Mouse (Mus musculus): Measurements from ENCODE around the gene Znrd1.

DNA sequence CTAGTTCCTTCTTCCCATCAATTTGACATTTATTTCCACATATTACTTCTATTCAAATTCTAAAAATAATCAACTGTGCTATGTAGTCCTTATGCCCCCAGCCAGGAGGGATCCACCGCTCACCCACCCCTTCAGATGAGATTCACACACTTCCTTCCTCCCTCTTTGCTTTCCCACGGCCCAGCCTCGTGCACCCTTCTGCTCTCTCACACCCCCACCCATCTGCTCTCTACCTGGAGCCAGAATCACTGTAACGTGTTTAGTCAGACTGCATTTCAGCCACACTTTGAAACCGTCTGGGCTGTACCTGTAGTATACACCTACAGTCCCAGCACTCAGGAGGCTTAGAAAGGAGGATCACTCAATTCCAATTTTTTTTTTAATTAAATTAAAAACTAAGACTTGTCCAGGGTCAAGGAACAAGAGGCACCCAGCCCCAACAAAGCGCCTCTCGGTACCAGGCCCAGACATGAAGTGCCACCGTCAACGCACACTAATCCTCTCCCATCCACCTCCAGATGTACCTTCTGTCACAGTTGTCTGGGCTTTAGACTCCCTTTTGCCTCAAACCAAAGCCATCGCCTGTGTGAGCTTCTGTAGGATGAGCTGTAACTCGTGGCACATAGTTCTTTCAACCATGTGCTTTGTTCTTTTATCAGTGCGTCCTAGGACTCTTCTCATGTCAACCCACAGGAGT is 29.0 kb downstream of the Znrd1 start:
- TF ChIP-seq CTCF (conservative IDR thresholded peaks at IDR 0.05; ENCODE audit: low read length) (no peak), NANOG (IDR thresholded peaks at IDR 0.05; ENCODE audit: borderline replicate concordance, low read length) (no peak)

Data from E14TG2a.4 (cell line).